Mouse (Mus musculus) cerebellum, adult 2 months (tissue): ENCODE data around the gene Eif5b.

ENCODE experiments used
- CTCF ChIP-seq: fragments of 200-500 bp; IDR thresholded peaks from 2 replicates; pipeline ENCODE4 v1.5.1; 2011; ENCODE audit warnings: low read depth, mild to moderate bottlenecking, control low read depth, low read length, moderate library complexity, borderline replicate concordance; ENCODE audit not compliant: insufficient read depth
- POLR2A ChIP-seq: fragments of 200-500 bp; IDR thresholded peaks from 2 replicates; pipeline ENCODE4 v1.6.1; 2011; ENCODE audit warnings: low read length, control low read depth, borderline replicate concordance; ENCODE audit not compliant: insufficient read depth

GRCm38 (mm10) chr1:38049562-38049961 is 51.8 kb downstream of the Eif5b start:
- TF ChIP-seq POLR2A (no peak), CTCF (no peak)
